Mouse (Mus musculus) C2C12 (cell line): ENCODE results near the gene Fth1. TPM values are rescaled to one million over a fixed set of nuclear protein-coding genes. Genes with fewer than 3 reads are reported as not detected.
A peak's percentile ranks its signal among the peaks of the same experiment; 100 is the strongest.

ENCODE experiments used
- H3K27me3 ChIP-seq: one replicate; pipeline ENCODE4 v1.6.1; 2011; ENCODE audit not compliant: control insufficient read depth, insufficient read depth, insufficient read length
- H3K36me3 ChIP-seq: one replicate; pipeline ENCODE4 v1.6.1; 2011; ENCODE audit not compliant: control insufficient read depth, insufficient read depth
- H3K4me3 ChIP-seq: one replicate; pipeline ENCODE4 v1.5.1; 2011; ENCODE audit warnings: mild to moderate bottlenecking, control low read depth; ENCODE audit not compliant: poor library complexity, insufficient read depth, severe bottlenecking
- H3K79me2 ChIP-seq: one replicate; pipeline ENCODE4 v1.6.1; 2011; ENCODE audit not compliant: control insufficient read depth, insufficient read depth
- H3K79me3 ChIP-seq: one replicate; pipeline ENCODE4 v1.6.1; 2011; ENCODE audit warnings: low read depth, control low read depth
- H3ac ChIP-seq: one replicate; pipeline ENCODE3; 2011; ENCODE audit warnings: low read depth; ENCODE audit not compliant: control insufficient read depth, insufficient read length
- CEBPB ChIP-seq: IDR thresholded peaks from one replicate; pipeline ENCODE4 v1.6.1; 2011; ENCODE audit warnings: low read depth, mild to moderate bottlenecking, control low read depth, moderate library complexity
- CTCF ChIP-seq: IDR thresholded peaks from one replicate; pipeline ENCODE4 v1.5.1; 2011; ENCODE audit not compliant: control insufficient read depth, insufficient read depth, insufficient read length
- FOSL1 ChIP-seq: IDR thresholded peaks from one replicate; pipeline ENCODE4 v1.8.0; 2011; ENCODE audit warnings: mild to moderate bottlenecking, low read length; ENCODE audit not compliant: poor library complexity, insufficient read depth, severe bottlenecking
- MAX ChIP-seq: IDR thresholded peaks from one replicate; pipeline ENCODE4 v1.6.1; 2011; ENCODE audit warnings: mild to moderate bottlenecking, control low read depth
- MYOD1 ChIP-seq: IDR thresholded peaks from one replicate; pipeline ENCODE4 v1.6.1; 2011; ENCODE audit warnings: low read depth; ENCODE audit not compliant: control insufficient read depth, insufficient read length
- MYOG ChIP-seq: IDR thresholded peaks from one replicate; pipeline ENCODE4 v1.6.1; 2011; ENCODE audit not compliant: control insufficient read depth, insufficient read length; ENCODE audit errors: extremely low read depth
- USF1 ChIP-seq: IDR thresholded peaks from one replicate; pipeline ENCODE4 v1.6.1; 2011; ENCODE audit warnings: low read depth, mild to moderate bottlenecking, control low read depth, moderate library complexity
- polyA plus RNA-seq: library from polyadenylated mRNA; unstranded; fragments of >200 nt; fragmentation: generic; extraction: Trizol; gene quantifications from one replicate; pipeline ENCODE4 v1.2.1, GENCODE M21; 2012; ENCODE audit warnings: missing spikeins

Fth1 gene
- polyA plus RNA-seq, 1 experiment, result 4,975 TPM

- H3K79me3 ChIP-seq, result no peaks in the 10 kb centered on the region
- no peak overlapping the region for H3ac ChIP-seq
- no peaks in the 10 kb centered on the region for H3K36me3 ChIP-seq
- H3K4me3 ChIP-seq, result no peak overlapping the region
- no peaks in the 10 kb centered on the region for H3K79me2 ChIP-seq
- H3K27me3 ChIP-seq, result no peaks in the 10 kb centered on the region
- TF ChIP-seq MAX (no peak), MYOD1 (no peak), CTCF (no peak), USF1 (no peak), FOSL1 (no peak), CEBPB (no peak)
These were observed 33.5 kb downstream of the Fth1 start for GRCm38 (mm10) chr19:10013913-10014312.

DNA sequence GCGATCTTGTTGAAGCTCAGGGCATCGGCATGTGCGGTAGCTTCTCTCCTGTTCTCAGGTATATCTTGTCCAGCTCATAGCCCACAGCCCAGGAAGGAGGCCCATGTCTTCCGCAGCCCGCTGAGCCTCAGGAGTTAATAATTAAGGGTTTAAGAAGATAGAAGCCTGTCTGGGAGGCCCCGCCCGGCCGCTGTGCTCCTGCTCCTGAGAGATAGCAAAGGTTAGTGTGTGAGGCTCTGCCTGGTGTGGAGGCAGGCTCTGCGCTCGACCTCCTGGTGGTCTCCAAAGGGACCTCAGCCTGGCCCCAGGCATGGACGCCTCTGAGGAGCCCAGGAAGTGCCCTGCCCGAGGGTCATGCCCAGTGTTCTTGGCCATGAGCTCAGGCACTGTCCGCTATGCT is 34.4 kb downstream of the Fth1 start:
- Histone ChIP-seq H3K27me3 (no peaks in the 10 kb centered on the region), H3K79me2 (no peaks in the 10 kb centered on the region), H3K4me3 (no peak overlapping the region), H3K79me3 (no peaks in the 10 kb centered on the region), H3ac (no peak overlapping the region), H3K36me3 (no peaks in the 10 kb centered on the region)
- no peak for TF ChIP-seq CTCF
- TF ChIP-seq MYOD1, result no peak
- no peak for TF ChIP-seq FOSL1
- no peak for TF ChIP-seq MYOG
- TF ChIP-seq CEBPB, result no peak
- no peak for TF ChIP-seq MAX
- TF ChIP-seq USF1, result no peak

- no peaks in the 10 kb centered on the region for H3K36me3 ChIP-seq
- no peak for TF ChIP-seq CEBPB
- no peak for TF ChIP-seq CTCF
- H3ac ChIP-seq, result no peak overlapping the region
- no peaks in the 10 kb centered on the region for H3K79me2 ChIP-seq
- H3K27me3 ChIP-seq, result no peaks in the 10 kb centered on the region
- H3K4me3 ChIP-seq, result no peak overlapping the region
- no peaks in the 10 kb centered on the region for H3K79me3 ChIP-seq
These were observed 35.0 kb downstream of the Fth1 start for GRCm38 (mm10) chr19:10015442-10015841.

DNA sequence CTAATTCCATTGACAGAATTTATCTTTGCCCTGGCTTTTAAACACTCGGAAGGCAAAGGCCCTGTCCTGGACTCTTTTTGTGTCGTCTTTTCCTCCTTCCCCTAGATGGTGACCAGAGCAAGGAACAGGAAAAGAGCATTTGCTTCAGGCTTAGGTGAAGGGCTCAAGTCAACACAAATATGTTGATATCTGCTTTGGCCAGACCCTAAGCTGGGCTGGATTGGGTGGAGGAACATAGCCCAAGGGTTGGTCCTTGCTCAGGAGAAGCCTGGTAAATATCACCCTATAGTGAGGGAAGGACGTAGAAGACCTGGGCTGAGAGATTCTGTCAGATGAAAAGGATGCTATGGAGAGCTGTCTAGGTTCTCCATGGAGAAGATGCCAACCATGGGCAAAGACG is 35.8 kb downstream of the Fth1 start:
- Histone ChIP-seq H3K79me3 (no peaks in the 10 kb centered on the region), H3K79me2 (no peaks in the 10 kb centered on the region), H3K27me3 (no peaks in the 10 kb centered on the region), H3ac (no peak overlapping the region), H3K4me3 (no peak overlapping the region), H3K36me3 (no peaks in the 10 kb centered on the region)
- TF ChIP-seq CTCF (no peak), MYOG (no peak), USF1 (no peak), MYOD1 (no peak), MAX (no peak), FOSL1 (no peak), CEBPB (no peak)

GRCm38 (mm10) chr19:10017637-10018526 is 37.5 kb downstream of the Fth1 start:
- H3K27me3 ChIP-seq, result no peaks in the 10 kb centered on the region
- H3K79me2 ChIP-seq, result no peaks in the 10 kb centered on the region
- H3ac ChIP-seq, result peak overlapping the region; percentile 69
- peak overlapping the region; percentile 18 for H3K4me3 ChIP-seq
- H3K36me3 ChIP-seq, result no peaks in the 10 kb centered on the region
- TF ChIP-seq MYOD1 (no peak), USF1 (peak; percentile 92), MYOG (no peak), CEBPB (no peak), CTCF (no peak), FOSL1 (no peak), MAX (peak; percentile 63)
- no peaks in the 10 kb centered on the region for H3K79me3 ChIP-seq

DNA sequence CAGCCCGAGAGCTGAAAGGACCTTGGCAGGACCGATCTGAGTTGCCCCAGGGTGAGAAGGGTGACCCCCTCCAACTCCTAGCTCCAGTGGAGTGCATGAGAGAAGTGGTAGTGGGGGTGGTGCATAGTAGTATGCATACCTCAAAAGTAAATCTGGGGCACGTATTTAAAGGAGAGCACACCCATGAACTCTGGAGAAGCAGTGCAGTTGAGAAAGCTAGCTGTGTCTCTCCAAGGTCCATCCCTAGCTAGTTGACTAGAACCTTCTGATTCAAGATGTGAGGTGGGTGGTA is 38.1 kb downstream of the Fth1 start:
- TF ChIP-seq USF1, result no peak
- no peak for TF ChIP-seq MAX
- no peak for TF ChIP-seq CTCF
- no peak for TF ChIP-seq FOSL1
- no peak for TF ChIP-seq CEBPB
- no peak for TF ChIP-seq MYOD1
- TF ChIP-seq MYOG, result no peak
- Histone ChIP-seq H3K79me2 (no peaks in the 10 kb centered on the region), H3K4me3 (peak overlapping the region; percentile 18), H3K79me3 (no peaks in the 10 kb centered on the region), H3K36me3 (no peaks in the 10 kb centered on the region), H3K27me3 (no peaks in the 10 kb centered on the region), H3ac (peak overlapping the region; percentile 69)
